Mouse (Mus musculus): ENCODE measurements around the gene Defb11. TPM values are rescaled to one million over a fixed set of nuclear protein-coding genes. Genes with fewer than 3 reads are reported as not detected.

Defb11 gene
- total RNA-seq (2023): not detected in 4 replicates

GRCm38 (mm10) chr8:21906290-21906689 lies at the start of gene Defb11:
Gene Defb11, minus strand, starts transcription at chr8:21906412.

GRCm38 (mm10) chr8:21946462-21946861 lies 40.2 kb upstream of the Defb11 start, which contains the start of gene Defb13:
Gene Defb13, plus strand, starts transcription at chr8:21946762.

GRCm38 (mm10) chr8:21938052-21938451 lies 31.8 kb upstream of the Defb11 start, which contains the start of gene Defb35:
Gene Defb35, plus strand, starts transcription at chr8:21938352.

GRCm38 (mm10) chr8:21932610-21933009 lies 26.4 kb upstream of the Defb11 start, which contains the start of gene Defb15:
Gene Defb15, minus strand, starts transcription at chr8:21932710.

GRCm38 (mm10) chr8:21885321-21885720 lies 20.9 kb downstream of the Defb11 start, which contains the start of gene Defb9:
Gene Defb9, minus strand, starts transcription at chr8:21885421.

GRCm38 (mm10) chr8:21858586-21858985 lies 47.6 kb downstream of the Defb11 start, which contains the start of gene Defb10:
Gene Defb10, plus strand, starts transcription at chr8:21858901.

Other genes with a start within 250 kb of the Defb11 start
- gene Defa34, start 240.6 kb downstream of the Defb11 start, total RNA-seq (2023): not detected in 4 replicates
- not detected in 4 replicates for gene AY761184, start 202.8 kb downstream of the Defb11 start, total RNA-seq (2023)
- not detected in 4 replicates for gene Defa24, start 171.9 kb downstream of the Defb11 start, total RNA-seq (2023)
- not detected in 4 replicates for gene Defb50, start 82.9 kb downstream of the Defb11 start, total RNA-seq (2023)
- gene Defb2, start 66.5 kb downstream of the Defb11 start, total RNA-seq (2023): not detected in 4 replicates
- gene Defb10, start 47.5 kb downstream of the Defb11 start, total RNA-seq (2023): not detected in 4 replicates
- gene Defb9, start 21.0 kb downstream of the Defb11 start, total RNA-seq (2023): not detected in 4 replicates
- gene Defb15, start 26.3 kb upstream of the Defb11 start, total RNA-seq (2023): not detected in 4 replicates
- gene Defb35, start 31.9 kb upstream of the Defb11 start, total RNA-seq (2023): not detected in 4 replicates
- gene Defb13, start 40.4 kb upstream of the Defb11 start, total RNA-seq (2023): not detected in 4 replicates
- gene Fam90a1a, start 52.3 kb upstream of the Defb11 start, total RNA-seq (2023): not detected in 4 replicates
- not detected in 4 replicates for gene Ccdc70, start 63.4 kb upstream of the Defb11 start, total RNA-seq (2023)
- gene Atp7b, start 153.9 kb upstream of the Defb11 start, total RNA-seq (2023): 0.46 to 0.50 TPM (median 0.48 TPM) in 4 replicates
- 12.7 to 21.1 TPM (median 17.0 TPM) in 4 replicates for gene Alg11, start 154.3 kb upstream of the Defb11 start, total RNA-seq (2023)
- gene Nek5, start 218.6 kb upstream of the Defb11 start, total RNA-seq (2023): not detected in 4 replicates